Mouse (Mus musculus) myocyte (in vitro differentiated cells): ENCODE measurements around the gene Ppp3ca.

Experiments used
- E2F4 ChIP-seq: IDR thresholded peaks from one replicate; pipeline ENCODE4 v1.6.1; 2011; ENCODE audit warnings: mild to moderate bottlenecking, control low read depth, moderate library complexity; ENCODE audit not compliant: insufficient read depth
- POLR2A ChIP-seq: IDR thresholded peaks from one replicate; pipeline ENCODE4 v1.6.1; 2011; ENCODE audit warnings: low read depth, mild to moderate bottlenecking, control low read depth, moderate library complexity; ENCODE audit not compliant: insufficient read length
- POLR2AphosphoS2 ChIP-seq: IDR thresholded peaks from one replicate; pipeline ENCODE4 v1.6.1; 2011; ENCODE audit warnings: low read depth, control low read depth; ENCODE audit not compliant: insufficient read length

GRCm38 (mm10) chr3:136749951-136750350 is 80.0 kb downstream of the Ppp3ca start:
- TF ChIP-seq POLR2A (no peak), E2F4 (no peak), POLR2AphosphoS2 (no peak)
